Comparison of ENCODE assay signal across 8 mouse cellular contexts in genomic region chr5:117286831-117287822, GRCm38 (mm10). TPM values are rescaled to one million over a fixed set of nuclear protein-coding genes. Genes with fewer than 3 reads are reported as not detected.
DNase-seq lines count a peak whose midpoint lies in the region; ATAC-seq and TF ChIP-seq lines count a peak whose summit lies in the region.

Pebp1 (minus strand) TSS chr5:117287625.

- under 1% methylated on average over 76 of the region's 77 CpGs for WGBS in heart, embryonic 11.5 days (ENCODE audit: insufficient replicate concordance)
- WGBS in kidney, embryonic 16.5 days: under 1% methylated on average over 68 of the region's 77 CpGs
- under 1% methylated on average over 77 of the region's 77 CpGs for WGBS in liver, adult 2 months

- DNase-seq in B cell, adult 2 months: peak; percentile 94
- DNase-seq in brain, adult 2 months (ENCODE audit: low read depth, low spot score): peak; percentile 97
- DNase-seq in liver, adult 2 months (ENCODE audit: extremely low read depth, low read depth, low spot score): peak; percentile 82
- peak; percentile 96 for DNase-seq in splenic B cell, adult 2 months (ENCODE audit: low read depth, low spot score)

- H3K4me2 ChIP-seq in heart, embryonic 11.5 days: peak within 1 kb of the TSS; percentile 83
- H3K4me2 ChIP-seq in kidney, embryonic 16.5 days (replicated peaks; ENCODE audit: low read depth, low read length): peak within 1 kb of the TSS; percentile 72
- peak within 1 kb of the TSS; percentile 95 for H3K4me2 ChIP-seq in myocyte (ENCODE audit: low read depth)

- no peak; the same call in 1 of the 2 replicates for TF ChIP-seq POLR2A in liver, adult 2 months (IDR thresholded peaks at IDR 0.05; ENCODE audit: extremely low read depth, insufficient read depth, low read length)
- peak; percentile 66 for TF ChIP-seq POLR2A in myocyte (IDR thresholded peaks at IDR 0.05; ENCODE audit: insufficient read length, low read depth)

- H3K27ac ChIP-seq in heart, embryonic 11.5 days (ENCODE audit: low read depth, low read length): 0 out of 2 replicates have a peak within 1 kb of the TSS, but pooled peaks have one; percentile 22
- peak within 1 kb of the TSS; percentile 75 for H3K27ac ChIP-seq in kidney, embryonic 16.5 days (ENCODE audit: low read length)
- H3K27ac ChIP-seq in liver, adult 2 months (replicated peaks; ENCODE audit: insufficient read depth, low read depth, low read length): peak within 1 kb of the TSS; percentile 45

- peak within 1 kb of the TSS; percentile 78 for H3K9ac ChIP-seq in heart, embryonic 11.5 days (ENCODE audit: low read depth, low read length)
- H3K9ac ChIP-seq in kidney, embryonic 16.5 days (replicated peaks; ENCODE audit: low read length): peak within 1 kb of the TSS; percentile 90
- H3K9ac ChIP-seq in liver, adult 2 months (ENCODE audit: low read depth, low read length): peak within 1 kb of the TSS; percentile 60

- H3K9me3 ChIP-seq in heart, embryonic 11.5 days (replicated peaks; ENCODE audit: control insufficient read depth, low read length): no peaks in the 10 kb centered on the region
- peaks cover 5% of the 10 kb centered on the region; the same call in 1 of the 2 replicates for H3K9me3 ChIP-seq in kidney, embryonic 16.5 days (ENCODE audit: low read length)

- TF ChIP-seq CTCF in liver, adult 2 months (IDR thresholded peaks at IDR 0.05; ENCODE audit: low read depth, low read length): peak; percentile 28

- no peaks in the 10 kb centered on the region for H3K36me3 ChIP-seq in heart, embryonic 11.5 days (ENCODE audit: control insufficient read depth, insufficient read depth, low read length)
- H3K36me3 ChIP-seq in kidney, embryonic 16.5 days (ENCODE audit: insufficient read depth, low read length): peaks cover 23% of the 10 kb centered on the region
- H3K36me3 ChIP-seq in liver, adult 2 months (ENCODE audit: control insufficient read depth, insufficient read depth, low read length): peaks cover 9% of the 10 kb centered on the region; the same call in 1 of the 2 replicates
- peaks cover 6% of the 10 kb centered on the region for H3K36me3 ChIP-seq in myocyte (ENCODE audit: control insufficient read depth, insufficient read depth)
- peaks cover 6% of the 10 kb centered on the region for H3K36me3 ChIP-seq in splenic B cell, adult 2 months (ENCODE audit: control insufficient read depth, insufficient read depth, low read length, poor library complexity, severe bottlenecking)

- H3K79me2 ChIP-seq in liver, adult 2 months (ENCODE audit: control insufficient read depth, insufficient read depth, low read length): no peaks in the 10 kb centered on the region
- peaks cover 24% of the 10 kb centered on the region for H3K79me2 ChIP-seq in myocyte (ENCODE audit: control insufficient read depth, insufficient read depth)

- H3K4me3 ChIP-seq in heart, embryonic 11.5 days (ENCODE audit: low read depth, low read length): peak within 1 kb of the TSS; percentile 64
- peak within 1 kb of the TSS; percentile 92 for H3K4me3 ChIP-seq in kidney, embryonic 16.5 days (ENCODE audit: low read length)
- H3K4me3 ChIP-seq in liver, adult 2 months (ENCODE audit: insufficient read depth, low read depth, low read length): peak within 1 kb of the TSS; percentile 69
- H3K4me3 ChIP-seq in myocyte: peak within 1 kb of the TSS; percentile 88

- H3K4me1 ChIP-seq in heart, embryonic 11.5 days (ENCODE audit: control insufficient read depth, insufficient read depth, low read length): peaks cover 15% of the 10 kb centered on the region
- H3K4me1 ChIP-seq in kidney, embryonic 16.5 days (ENCODE audit: insufficient read depth, low read length): peaks cover 31% of the 10 kb centered on the region
- peaks cover 19% of the 10 kb centered on the region for H3K4me1 ChIP-seq in liver, adult 2 months (ENCODE audit: control insufficient read depth, insufficient read depth, low read length)

- peak; percentile 99 for ATAC-seq in erythroblast, adult 5-6 weeks (replicated peaks; ENCODE audit: low FRiP score, poor library complexity, severe bottlenecking)
- peak; percentile 94 for ATAC-seq in heart, embryonic 11.5 days (replicated peaks; ENCODE audit: insufficient number of reproducible peaks, low FRiP score, low TSS enrichment)
- ATAC-seq in kidney, embryonic 16.5 days (ENCODE audit: low FRiP score, low TSS enrichment): peak; percentile 96

- H3K27me3 ChIP-seq in heart, embryonic 11.5 days (ENCODE audit: control insufficient read depth, insufficient read depth, low read length): no peaks in the 10 kb centered on the region
- no peaks in the 10 kb centered on the region for H3K27me3 ChIP-seq in kidney, embryonic 16.5 days (ENCODE audit: insufficient read depth, low read length)
- no peaks in the 10 kb centered on the region for H3K27me3 ChIP-seq in liver, adult 2 months (ENCODE audit: control insufficient read depth, insufficient read depth, low read length)
- H3K27me3 ChIP-seq in myocyte (ENCODE audit: control insufficient read depth, insufficient read depth, insufficient read length): no peaks in the 10 kb centered on the region
- H3K27me3 ChIP-seq in splenic B cell, adult 2 months (ENCODE audit: control insufficient read depth, insufficient read depth, low read length, poor library complexity, severe bottlenecking): no peaks in the 10 kb centered on the region

- peak within 1 kb of the TSS; percentile 37 for H3ac ChIP-seq in myocyte (ENCODE audit: control insufficient read depth, insufficient read length)

TF ChIP-seq in myocyte, 11 proteins besides CTCF, POLR2A, EP300 and RAD21:
- peak; percentile 11 for TF ChIP-seq POLR2AphosphoS2 (IDR thresholded peaks at IDR 0.05; ENCODE audit: insufficient read length, low read depth)
- TF ChIP-seq TCF12 (IDR thresholded peaks at IDR 0.05; ENCODE audit: insufficient read depth, poor library complexity, severe bottlenecking): no peak
- TF ChIP-seq MAX (IDR thresholded peaks at IDR 0.05; ENCODE audit: low read depth): no peak
- no peak for TF ChIP-seq USF1 (IDR thresholded peaks at IDR 0.05; ENCODE audit: low read depth)
- TF ChIP-seq REST (IDR thresholded peaks at IDR 0.05; ENCODE audit: insufficient read depth, insufficient read length): no peak
- TF ChIP-seq MYOG (IDR thresholded peaks at IDR 0.05; ENCODE audit: control insufficient read depth in 1 of 3, insufficient read depth in 1 of 3, insufficient read length in 2 of 3, low read depth in 2 of 3): no peak
- TF ChIP-seq CEBPB (IDR thresholded peaks at IDR 0.05; ENCODE audit: insufficient read depth, poor library complexity, severe bottlenecking): no peak
- no peak for TF ChIP-seq MYOD1 (IDR thresholded peaks at IDR 0.05; ENCODE audit: control insufficient read depth in 1 of 3, insufficient read length in 2 of 3, low read depth in 2 of 3)
- TF ChIP-seq TCF3 (IDR thresholded peaks at IDR 0.05; ENCODE audit: insufficient read length, low read depth): no peak
- peak; percentile 14 for TF ChIP-seq E2F4 (IDR thresholded peaks at IDR 0.05; ENCODE audit: insufficient read depth)
- TF ChIP-seq SRF (IDR thresholded peaks at IDR 0.05; ENCODE audit: control insufficient read depth, insufficient read length, low read depth): peak; percentile 7

RNA-seq across cellular contexts. Expression of gene Pebp1, which starts in this region (rescaled TPM):
- total RNA-seq in erythroblast, adult 5-6 weeks (2015; ENCODE audit: low replicate concordance): 43.4 and 51.4 TPM in 2 replicates
- total RNA-seq in erythroblast, adult 5-6 weeks (2017; ENCODE audit: low replicate concordance): 11.4 and 17.4 TPM in 2 replicates
- polyA plus RNA-seq in heart, embryonic 11.5 days (2014; fragmentation: Nextera tagmentation; extraction: Ambion mirVana): 571 and 603 TPM in 2 replicates
- polyA plus RNA-seq in kidney, embryonic 16.5 days (2015; fragmentation: Nextera tagmentation; extraction: Ambion mirVana): 841 and 885 TPM in 2 replicates
- 252 and 253 TPM in 2 replicates for total RNA-seq in liver, adult 2 months (2014; rRNA removed)
- polyA plus RNA-seq in liver, adult 2 months (2012; rRNA removed): 719 and 995 TPM in 2 replicates
- polyA plus RNA-seq in myocyte (2012; fragmentation: generic; extraction: Trizol): 713 TPM

Comparison
In these comparisons a context has a peak if more than half of its experiments do, and no peak if none do; other contexts are left out.
1. Peak in every context shown above with its lines: DNase-seq, ATAC-seq, H3K4me3 ChIP-seq and H3K27ac ChIP-seq.
2. H3K27ac ChIP-seq: peak in every context shown above with its lines; median percentile 75 in kidney, embryonic 16.5 days; 45 in liver, adult 2 months; 22 in heart, embryonic 11.5 days.